Mouse (Mus musculus) hindbrain, postnatal 0 days (tissue): ENCODE measurements around the gene Cckbr. TPM values are rescaled to one million over a fixed set of nuclear protein-coding genes. Genes with fewer than 3 reads are reported as not detected.

Source experiments
- ATAC-seq: fragments of 200-750 bp; cut with Nextera tagmentation; 2 replicates; pipeline ENCODE4 v1.8.0; 2017; ENCODE audit warnings: mild to moderate bottlenecking, moderate TSS enrichment, moderate library complexity
- DNase-seq: peaks from one replicate; pipeline ENCODE4 v3.0.0-alpha.2; 2015; ENCODE audit warnings: low spot score
- H3K27ac ChIP-seq: fragments of 300-500 bp; sonication (generic); 2 replicates; pipeline ENCODE4 v1.5.1; 2014; ENCODE audit warnings: mild to moderate bottlenecking
- H3K27me3 ChIP-seq: fragments of 300-500 bp; sonication (generic); 2 replicates; pipeline ENCODE4 v1.6.1; 2014; ENCODE audit warnings: low read length, mixed read lengths; ENCODE audit not compliant: insufficient read depth
- H3K36me3 ChIP-seq: fragments of 300-500 bp; sonication (generic); 2 replicates; pipeline ENCODE4 v1.6.1; 2014; ENCODE audit warnings: low read length, mixed read lengths; ENCODE audit not compliant: insufficient read depth
- H3K4me1 ChIP-seq: fragments of 300-500 bp; sonication (generic); 2 replicates; pipeline ENCODE4 v1.6.1; 2014; ENCODE audit warnings: antibody characterized with exemption, low read length, mixed read lengths; ENCODE audit not compliant: insufficient read depth
- H3K4me2 ChIP-seq: fragments of 300-500 bp; sonication (generic); 2 replicates; pipeline ENCODE4 v1.6.1; 2014; ENCODE audit warnings: low read depth, mild to moderate bottlenecking, low read length, moderate library complexity, mixed read lengths
- H3K4me3 ChIP-seq: fragments of 300-500 bp; sonication (generic); 2 replicates; pipeline ENCODE4 v1.5.1; 2014; ENCODE audit warnings: low read length
- H3K9ac ChIP-seq: fragments of 300-500 bp; sonication (generic); replicated peaks from 2 replicates; pipeline ENCODE4 v1.6.1; 2014; ENCODE audit warnings: mild to moderate bottlenecking, low read length, moderate library complexity, mixed read lengths
- H3K9me3 ChIP-seq: fragments of 300-500 bp; sonication (generic); 2 replicates; pipeline ENCODE4 v1.6.1; 2016; ENCODE audit warnings: low read length, mixed read lengths
- CTCF ChIP-seq: IDR thresholded peaks from 2 replicates; pipeline ENCODE4 v1.5.1; 2016; ENCODE audit warnings: antibody characterized with exemption, control low read depth, low read depth
- WGBS: fragments of 180-500 bp; shearing (Covaris S2); extraction: QIAGEN DNeasy Blood & Tissue Kit; methylation state at CpG from one replicate; pipeline ENCODE4 v1.1.7; 2014; 5-methylcytosine and 5-hydroxymethylcytosine counted together
- polyA plus RNA-seq: library from polyadenylated mRNA; unstranded; fragments of >200 nt; fragmentation: Nextera tagmentation; extraction: Ambion mirVana; gene quantifications from 2 replicates; pipeline ENCODE4 v1.2.1, GENCODE M21; 2015
- total RNA-seq: library from RNA; depleted of rRNA; stranded (reverse); fragments of >200 nt; gene quantifications from 2 replicates; pipeline ENCODE4 v1.2.3, GENCODE M21; 2014

The Cckbr gene
- total and polyA plus RNA-seq, 2 experiments from 2014 or later: 5.3 to 14.2 TPM

DNA sequence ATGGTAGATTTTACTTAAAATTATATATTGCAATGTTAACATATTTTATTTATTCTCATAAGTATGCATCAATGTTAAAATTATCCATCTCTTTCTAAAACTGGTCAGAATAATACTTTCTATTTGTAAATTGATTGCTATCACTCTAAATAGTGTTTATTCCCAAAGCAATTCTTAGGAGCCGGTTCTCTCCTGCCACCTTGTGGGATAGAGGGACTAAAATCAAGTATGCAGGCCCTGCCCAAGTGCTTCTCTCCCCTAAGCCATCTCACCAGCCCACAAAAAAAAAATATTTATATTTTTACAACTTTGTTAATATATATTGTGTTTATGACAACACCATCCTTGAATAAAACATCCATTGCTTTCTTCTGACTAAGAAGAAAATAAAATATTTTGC is 47.1 kb downstream of the Cckbr start:
- H3K4me2 ChIP-seq: no peak overlapping the region
- H3K36me3 ChIP-seq: no peaks in the 10 kb centered on the region
- no peaks in the 10 kb centered on the region for H3K27me3 ChIP-seq
- 41% methylated on average over 1 of the region's 1 CpGs for WGBS
- no peaks in the 10 kb centered on the region for H3K9me3 ChIP-seq
- ATAC-seq (no peak), DNase-seq (peak; percentile 57)
- H3K9ac ChIP-seq: no peak overlapping the region
- peak; percentile 53 for TF ChIP-seq CTCF
- H3K4me1 ChIP-seq: no peaks in the 10 kb centered on the region
- no peak overlapping the region for H3K27ac ChIP-seq
- no peak overlapping the region for H3K4me3 ChIP-seq

DNA sequence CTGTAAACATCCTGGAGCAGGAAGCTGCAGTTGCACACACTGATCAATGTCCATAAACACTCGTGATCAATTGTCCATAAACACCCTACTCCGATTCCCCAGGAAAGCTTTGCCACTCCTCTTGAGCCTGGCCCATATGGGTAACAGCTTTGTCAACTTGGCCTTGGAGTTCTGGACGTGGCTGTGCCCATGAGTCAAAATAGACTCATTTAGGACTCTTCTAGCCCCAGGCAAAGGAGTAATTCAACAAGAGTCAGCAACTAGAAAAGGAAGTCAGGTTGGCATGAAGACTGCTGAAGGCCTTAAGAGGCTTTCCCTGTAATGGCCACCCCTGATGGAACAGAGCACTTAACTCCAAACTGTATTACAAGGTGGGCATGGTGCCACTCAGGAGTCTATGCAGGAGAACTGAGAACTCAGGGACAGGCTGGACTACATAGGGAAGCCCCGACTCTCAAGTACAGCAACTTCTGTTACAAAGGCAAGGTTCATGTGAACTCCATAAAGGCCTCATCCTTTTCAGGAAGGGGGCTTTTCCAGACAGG is 49.3 kb downstream of the Cckbr start:
- H3K36me3 ChIP-seq: no peaks in the 10 kb centered on the region
- H3K4me3 ChIP-seq: no peak overlapping the region
- H3K9ac ChIP-seq: no peak overlapping the region
- no peak for ATAC-seq
- TF ChIP-seq CTCF: no peak
- no peak overlapping the region for H3K27ac ChIP-seq
- no peaks in the 10 kb centered on the region for H3K27me3 ChIP-seq
- H3K4me2 ChIP-seq: no peak overlapping the region
- 82% methylated on average over 4 of the region's 4 CpGs for WGBS
- H3K4me1 ChIP-seq: no peaks in the 10 kb centered on the region
- H3K9me3 ChIP-seq: no peaks in the 10 kb centered on the region
- no peak for DNase-seq

- WGBS: 78% methylated on average over 7 of the region's 7 CpGs
- ATAC-seq: no peak
These were observed 49.9 kb downstream of the Cckbr start for GRCm38 (mm10) chr7:105475396-105475949.

GRCm38 (mm10) chr7:105476683-105477432 is 51.3 kb downstream of the Cckbr start:
- H3K36me3 ChIP-seq: no peaks in the 10 kb centered on the region
- H3K4me2 ChIP-seq: no peak overlapping the region
- DNase-seq (no peak), ATAC-seq (no peak)
- H3K4me3 ChIP-seq: no peak overlapping the region
- H3K9ac ChIP-seq: no peak overlapping the region
- 0 out of 2 replicates have a peak, but pooled peaks cover 4% of the 10 kb centered on the region for H3K4me1 ChIP-seq
- H3K9me3 ChIP-seq: no peaks in the 10 kb centered on the region
- no peak overlapping the region for H3K27ac ChIP-seq
- no peaks in the 10 kb centered on the region for H3K27me3 ChIP-seq
- 78% methylated on average over 10 of the region's 10 CpGs for WGBS
- TF ChIP-seq CTCF: no peak

More at GRCm38 (mm10) chr7:105475396-105475949, 49.9 kb downstream of the Cckbr start:
- Histone ChIP-seq H3K9ac (no peak overlapping the region), H3K9me3 (no peaks in the 10 kb centered on the region), H3K27me3 (no peaks in the 10 kb centered on the region), H3K4me1 (no peaks in the 10 kb centered on the region), H3K27ac (no peak overlapping the region), H3K36me3 (no peaks in the 10 kb centered on the region), H3K4me2 (no peak overlapping the region), H3K4me3 (no peak overlapping the region)
- no peak for TF ChIP-seq CTCF
- no peak for DNase-seq

DNA sequence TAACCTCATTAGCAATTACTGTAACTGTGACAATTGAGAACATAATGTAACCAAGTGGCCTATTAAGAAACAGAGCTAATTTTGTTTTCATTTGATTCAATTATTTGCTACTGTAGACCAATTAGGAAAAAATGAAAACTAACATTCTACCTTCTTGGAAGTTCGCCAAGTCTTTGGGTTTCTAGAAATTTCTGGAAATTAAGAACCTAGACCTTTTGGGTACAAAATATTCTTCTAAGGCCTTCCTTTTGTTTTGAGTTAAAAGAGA is 51.8 kb downstream of the Cckbr start:
- WGBS: 93% methylated on average over 1 of the region's 1 CpGs
- no peaks in the 10 kb centered on the region for H3K9me3 ChIP-seq
- H3K36me3 ChIP-seq: no peaks in the 10 kb centered on the region
- DNase-seq: no peak
- H3K9ac ChIP-seq: no peak overlapping the region
- no peaks in the 10 kb centered on the region for H3K27me3 ChIP-seq
- H3K4me2 ChIP-seq: no peak overlapping the region
- no peak overlapping the region for H3K4me3 ChIP-seq
- ATAC-seq: no peak
- no peak for TF ChIP-seq CTCF
- peaks cover 7% of the 10 kb centered on the region; the same call in 1 of the 2 replicates for H3K4me1 ChIP-seq
- no peak overlapping the region for H3K27ac ChIP-seq

- Histone ChIP-seq H3K27ac (no peak overlapping the region), H3K9ac (no peak overlapping the region), H3K9me3 (no peaks in the 10 kb centered on the region), H3K36me3 (no peaks in the 10 kb centered on the region), H3K4me3 (no peak overlapping the region), H3K27me3 (no peaks in the 10 kb centered on the region), H3K4me2 (no peak overlapping the region), H3K4me1 (peaks cover 12% of the 10 kb centered on the region; the same call in 1 of the 2 replicates)
- 0 out of 2 replicates have a peak, but pooled peaks have one; percentile 10 for ATAC-seq
- peak; percentile 92 for TF ChIP-seq CTCF
- DNase-seq: peak; percentile 83
- WGBS: 59% methylated on average over 3 of the region's 3 CpGs
These were observed 52.3 kb downstream of the Cckbr start for GRCm38 (mm10) chr7:105477841-105478240.

DNA sequence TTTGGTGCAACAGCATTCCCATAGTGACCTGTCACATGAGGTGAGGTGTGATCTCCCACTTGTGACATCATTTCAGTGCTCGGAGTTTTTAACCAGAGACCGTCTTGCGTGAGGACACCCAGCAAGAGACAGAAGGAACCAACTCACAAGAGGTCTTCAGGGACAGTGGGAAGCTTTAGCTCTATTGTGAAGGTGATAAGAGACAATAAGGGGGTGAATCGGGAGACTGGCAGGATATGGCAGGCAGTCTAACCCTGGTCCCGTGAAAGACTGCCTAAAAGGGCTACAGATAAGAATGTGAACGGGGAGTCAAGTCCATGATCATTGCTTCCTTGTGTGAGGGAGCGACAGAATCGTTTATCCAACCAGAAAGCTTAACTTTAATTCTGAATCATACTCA is 52.8 kb downstream of the Cckbr start:
- H3K36me3 ChIP-seq: no peaks in the 10 kb centered on the region
- no peak for TF ChIP-seq CTCF
- ATAC-seq (no peak), DNase-seq (no peak)
- H3K4me2 ChIP-seq: no peak overlapping the region
- no peaks in the 10 kb centered on the region for H3K27me3 ChIP-seq
- no peak overlapping the region for H3K4me3 ChIP-seq
- H3K9me3 ChIP-seq: no peaks in the 10 kb centered on the region
- H3K9ac ChIP-seq: no peak overlapping the region
- 89% methylated on average over 8 of the region's 8 CpGs for WGBS
- peaks cover 13% of the 10 kb centered on the region; the same call in 1 of the 2 replicates for H3K4me1 ChIP-seq
- H3K27ac ChIP-seq: no peak overlapping the region
